Mouse (Mus musculus) heart, postnatal 0 days (tissue): Measurements from ENCODE around the gene Smarcc1.

ENCODE experiments used
- CTCF ChIP-seq: IDR thresholded peaks from 2 replicates; pipeline ENCODE4 v1.5.1; 2016; ENCODE audit warnings: antibody characterized with exemption, control low read depth, low read depth
- EP300 ChIP-seq: IDR thresholded peaks from 2 replicates; pipeline ENCODE4 v1.6.1; 2016; ENCODE audit warnings: antibody characterized with exemption, low read depth

GRCm38 (mm10) chr9:110284075-110284697, 166.7 kb downstream of the Smarcc1 start:
- TF ChIP-seq CTCF (no peak), EP300 (no peak)
